Mouse (Mus musculus): ENCODE data around the gene Adcy6.

GRCm38 (mm10) chr15:98614551-98614950 is 4.7 kb upstream of the Adcy6 start:
- TF ChIP-seq CTCF (IDR thresholded peaks at IDR 0.05; ENCODE audit: control insufficient read depth, insufficient read depth, insufficient replicate concordance, low read depth, low read length) = no peak
- TF ChIP-seq POLR2A (IDR thresholded peaks at IDR 0.05; ENCODE audit: control insufficient read depth, low read depth, low read length) = no peak

Data from testis, adult 2 months (tissue).